Mouse (Mus musculus) embryo, embryonic 10 days (tissue): ENCODE measurements around the gene Fuca1.

Experiments used
- DNase-seq: peaks from one replicate; pipeline ENCODE4 v3.0.0-alpha.2; 2015; ENCODE audit warnings: low spot score

Gene Fuca1

DNA sequence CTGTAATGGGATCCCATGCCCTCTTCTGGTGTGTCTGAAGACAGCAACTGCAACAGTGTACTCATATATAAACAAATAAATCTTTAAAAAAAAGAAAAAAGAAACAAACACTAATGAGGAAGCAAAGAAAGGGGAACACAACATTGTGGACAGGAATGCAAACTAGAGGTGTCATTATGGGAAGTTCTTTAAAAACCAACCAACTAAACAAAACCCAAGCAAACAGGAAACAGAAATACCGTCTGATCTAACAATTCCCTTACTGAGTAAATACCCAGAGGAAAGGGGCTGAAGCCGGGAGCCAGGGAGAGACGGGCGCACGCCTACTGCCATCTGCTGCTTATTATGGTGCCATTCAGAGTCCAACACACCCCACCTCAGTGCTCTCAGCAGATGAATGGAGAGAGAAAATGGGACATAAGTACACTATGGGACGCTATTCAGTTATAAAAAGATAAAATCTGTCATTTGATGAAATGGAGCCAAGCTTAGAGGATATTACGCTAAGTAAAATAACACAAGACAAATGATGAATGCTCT, 61.1 kb downstream of the Fuca1 start:
- DNase-seq = no peak

DNA sequence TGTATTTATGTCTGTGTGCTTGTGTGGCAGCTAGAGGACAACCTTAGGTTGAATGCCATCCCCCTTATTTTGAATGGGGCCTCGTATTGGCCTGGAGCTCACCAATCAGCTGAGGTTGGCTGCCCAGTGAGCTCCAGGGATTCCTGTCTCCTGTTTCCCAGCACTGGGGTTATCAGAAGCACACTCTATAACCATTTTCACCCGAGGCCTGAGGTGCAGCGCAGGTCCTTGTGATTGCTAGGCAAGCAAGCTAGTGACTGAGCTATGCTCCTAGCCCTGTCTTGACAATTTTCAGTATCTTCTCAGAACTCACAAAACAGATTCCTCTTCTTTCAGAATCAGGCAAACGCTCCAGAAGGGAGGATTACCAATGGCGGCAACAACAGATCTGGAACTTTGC, 64.0 kb downstream of the Fuca1 start:
- no peak for DNase-seq

DNA sequence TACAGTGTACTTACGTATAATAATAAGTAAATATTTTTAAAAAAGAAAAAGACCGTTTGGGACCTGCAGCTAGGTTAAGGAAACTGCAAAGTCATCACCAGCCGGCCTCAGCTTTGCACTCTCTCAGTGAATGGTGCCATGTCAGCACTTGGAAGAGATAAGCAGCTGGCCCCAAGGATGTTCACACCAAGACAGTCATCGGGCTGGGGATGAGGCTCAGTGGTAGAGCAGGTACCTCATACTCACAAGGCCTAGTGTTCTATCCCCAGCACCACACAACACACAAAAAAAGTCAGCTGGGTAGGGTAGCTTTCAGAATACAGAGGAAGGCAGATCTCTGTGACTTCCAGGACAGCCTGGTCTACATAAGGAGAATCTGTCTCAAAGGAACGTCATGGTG, 64.7 kb downstream of the Fuca1 start:
- no peak for DNase-seq

DNA sequence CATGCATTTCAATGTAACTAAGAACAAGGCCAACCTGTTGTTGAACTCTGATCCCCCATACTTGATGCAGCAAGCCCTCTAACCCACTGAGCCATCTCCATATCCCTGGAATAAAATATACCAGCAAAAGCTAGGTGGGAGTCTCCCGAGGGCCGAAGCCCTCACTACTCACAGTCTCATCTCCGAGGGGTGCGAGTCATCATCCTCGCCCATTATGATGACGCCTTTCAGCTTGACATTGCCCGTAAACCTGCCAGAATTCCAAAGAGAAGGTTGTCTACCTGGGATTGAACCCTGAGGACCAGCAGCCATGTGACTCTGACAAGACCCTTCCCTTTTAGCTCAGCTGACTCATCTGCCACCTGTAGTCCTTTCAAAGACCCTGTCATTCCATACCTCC, 65.2 kb downstream of the Fuca1 start:
- DNase-seq = no peak

DNA sequence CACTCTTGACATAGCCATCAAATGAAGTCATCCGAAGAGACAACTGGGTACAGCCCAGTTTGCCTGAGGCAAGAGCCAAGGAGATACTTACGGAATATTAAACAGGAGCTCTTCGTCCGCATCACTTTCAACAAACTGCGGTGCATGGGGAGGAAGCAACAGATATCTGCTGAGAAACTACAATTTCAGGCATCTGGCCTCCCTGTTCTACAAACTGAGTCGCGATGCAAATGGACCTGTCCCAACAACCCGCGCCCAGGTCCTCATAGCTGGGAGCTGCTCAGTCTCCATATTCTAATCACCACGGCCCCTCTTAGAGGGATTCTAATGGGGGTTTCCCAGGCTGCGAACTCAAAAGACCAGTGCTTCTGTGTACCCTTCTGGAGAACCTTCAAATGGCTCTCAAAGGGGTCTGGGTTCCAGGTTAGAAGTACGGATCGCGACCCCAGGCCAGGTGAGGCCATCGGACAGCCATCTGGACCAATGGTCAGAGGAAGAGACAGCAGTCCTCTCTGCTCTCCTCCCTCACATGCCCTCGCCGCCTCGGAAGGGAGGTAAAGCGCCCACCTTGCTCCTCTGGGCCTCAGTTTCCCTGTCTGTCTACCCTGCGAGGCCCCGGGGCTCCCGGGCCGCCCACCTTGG, 65.9 kb downstream of the Fuca1 start:
- no peak for DNase-seq

DNA sequence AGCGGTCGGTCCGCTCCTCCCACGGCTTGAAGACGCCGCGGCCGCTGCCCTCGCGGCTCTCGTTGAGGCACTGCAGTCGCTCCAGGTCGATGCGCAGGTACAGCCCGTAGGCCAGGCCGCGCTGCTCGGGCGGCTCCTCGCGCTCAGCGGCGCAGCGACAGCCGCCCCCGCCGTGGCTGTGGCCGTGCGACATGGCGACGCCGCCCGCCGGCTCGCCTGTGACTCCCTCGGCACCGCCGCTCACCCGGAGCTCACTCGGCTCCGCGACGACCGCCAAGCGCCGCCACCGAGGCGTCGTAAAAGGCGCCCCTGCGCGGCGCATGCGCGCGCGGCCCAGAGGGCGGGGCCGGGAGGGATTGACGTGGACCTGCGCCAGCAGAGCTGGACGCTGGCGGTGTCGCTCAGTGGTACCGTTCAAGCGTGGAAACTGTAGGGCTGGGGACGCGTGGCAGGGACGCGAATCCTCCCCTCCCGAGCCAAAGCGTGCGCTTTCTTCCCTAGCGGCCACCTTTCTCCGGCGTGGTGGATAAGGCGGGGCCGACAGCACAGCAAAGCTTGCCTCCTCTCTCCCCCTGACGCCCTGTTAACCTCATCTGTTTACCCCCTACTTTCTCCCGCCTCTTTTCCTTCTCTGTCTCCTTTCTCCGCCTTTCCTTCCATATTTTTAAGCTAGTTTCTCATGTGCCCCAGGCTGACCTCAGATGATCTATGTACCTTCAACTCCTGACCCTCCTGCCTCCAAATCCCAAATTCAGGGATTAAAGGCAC, 66.6 kb downstream of the Fuca1 start, which contains the start of gene Pithd1:
TSS of gene Pithd1 (minus strand) at position 322 of the 768 bp plus-strand sequence.
- peak; percentile 89 for DNase-seq

DNA sequence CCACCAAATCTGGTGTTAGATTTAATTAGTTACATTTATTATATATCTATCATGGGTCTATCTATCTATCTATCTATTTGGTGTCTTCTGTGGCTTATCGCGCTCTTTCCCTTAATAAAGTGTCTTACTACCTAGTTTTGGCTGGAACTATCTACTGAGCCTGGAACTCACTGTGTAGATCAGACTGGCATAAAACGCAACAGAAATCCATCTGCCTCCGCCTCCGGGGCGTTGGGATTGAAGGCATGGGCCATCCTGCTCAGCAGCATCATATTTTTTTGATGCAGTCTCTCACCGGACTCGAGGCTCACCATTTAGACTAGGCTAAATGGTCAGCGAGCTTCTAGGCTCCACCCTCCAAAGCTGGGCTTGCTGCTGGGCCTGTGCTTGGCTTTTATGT, 67.2 kb downstream of the Fuca1 start:
- no peak for DNase-seq
